Mouse (Mus musculus) lung, adult 2 months (tissue): Measurements from ENCODE around the gene Olfr901.

Experiments
- CTCF ChIP-seq: fragments of 200-500 bp; IDR thresholded peaks from 2 replicates; pipeline ENCODE4 v1.5.1; 2011; ENCODE audit warnings: mild to moderate bottlenecking, low read length, control low read depth; ENCODE audit not compliant: insufficient read depth
- POLR2A ChIP-seq: fragments of 200-500 bp; IDR thresholded peaks from 2 replicates; pipeline ENCODE4 v1.6.1; 2011; ENCODE audit warnings: low read depth, mild to moderate bottlenecking, control low read depth, low read length, borderline replicate concordance; ENCODE audit errors: extremely low read depth

DNA sequence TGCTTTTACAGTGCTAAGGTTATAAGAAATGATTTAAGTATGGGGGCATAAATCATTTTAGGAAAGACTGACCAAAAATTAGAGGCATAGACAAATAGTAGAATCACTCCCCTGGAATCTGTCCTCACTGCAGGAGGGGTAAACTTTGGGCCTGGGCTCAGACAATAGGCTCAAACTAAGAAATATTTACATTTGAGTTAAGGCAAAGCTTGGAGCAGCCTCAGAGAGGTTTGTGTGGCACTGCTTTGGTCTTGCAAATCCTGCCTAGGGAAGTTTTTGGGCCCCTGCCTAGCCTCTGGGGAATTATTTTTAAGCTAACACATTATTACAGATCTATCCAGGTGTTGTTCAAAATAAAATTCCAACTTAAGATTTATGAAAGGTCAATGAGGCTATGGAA is 5.5 kb upstream of the Olfr901 start:
- TF ChIP-seq CTCF = no peak
- no peak for TF ChIP-seq POLR2A
